Mouse (Mus musculus) left cerebral cortex, postnatal 25 days (tissue): ENCODE measurements around the gene Sptbn2. TPM values are rescaled to one million over a fixed set of nuclear protein-coding genes. Genes with fewer than 3 reads are reported as not detected.

Experiments
- DNase-seq, 2 experiments: peaks; one replicate each; pipeline ENCODE4 v3.0.0; 2022; ENCODE audit warnings: low spot score in 2 of 2, mixed read lengths in 1 of 2
- intact Hi-C: fragments of 180-260 bp; cut with DNase I; formaldehyde crosslinking; loops from one replicate; pipeline ENCODE4 v1.15.1; 2025
- total RNA-seq, 2 experiments: library from RNA; stranded (reverse); gene quantifications; 2 replicates each; pipeline ENCODE4 v1.2.3; 2021

Sptbn2 gene
- total RNA-seq, 2 experiments from 2014 or later = 659 to 669 TPM

GRCm38 (mm10) chr19:4719351-4719764, 8.4 kb downstream of the Sptbn2 start:
- intact Hi-C loops = no loop called here
- no peak for DNase-seq

DNA sequence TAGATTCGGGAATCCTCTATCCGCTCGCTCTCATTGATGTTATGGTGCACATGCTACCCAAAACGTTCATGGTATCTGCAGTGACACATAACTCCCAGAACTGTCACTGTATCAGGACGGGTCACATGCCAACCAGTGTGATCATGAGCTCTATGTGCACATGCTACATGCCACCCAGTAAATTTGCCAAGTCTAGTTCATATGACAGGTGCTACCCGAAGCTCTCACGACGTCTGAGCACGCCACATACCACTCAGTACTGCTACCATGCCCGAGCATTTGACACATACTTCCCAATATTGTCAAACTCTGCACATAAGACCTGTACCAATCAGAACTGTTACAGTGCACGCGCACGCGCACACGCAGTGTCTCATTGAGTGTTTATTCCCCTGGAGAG, 9.1 kb downstream of the Sptbn2 start:
- intact Hi-C loops = no loop called here
- DNase-seq = no peak

- DNase-seq = no peak
- intact Hi-C loops = no loop called here
These were observed 9.8 kb downstream of the Sptbn2 start for GRCm38 (mm10) chr19:4720671-4721244.

DNA sequence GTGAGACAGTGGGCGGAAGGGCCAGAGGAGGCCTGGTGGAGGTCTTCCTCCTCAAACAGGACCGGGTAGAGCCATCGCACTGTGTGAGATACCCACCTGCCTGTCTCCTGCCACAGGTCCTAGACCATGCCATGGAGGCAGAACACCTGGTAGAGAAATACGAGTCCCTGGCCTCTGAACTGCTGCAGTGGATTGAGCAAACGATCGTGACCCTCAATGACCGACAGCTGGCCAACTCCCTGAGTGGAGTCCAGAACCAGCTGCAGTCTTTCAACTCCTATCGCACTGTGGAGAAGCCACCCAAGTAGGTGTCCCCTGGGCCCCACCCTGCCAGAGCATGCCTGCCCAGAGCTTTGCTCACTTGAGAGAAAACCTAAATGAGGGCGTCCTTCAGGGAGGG, 18.2 kb downstream of the Sptbn2 start:
- intact Hi-C loops = no loop called here
- no peak for DNase-seq

DNA sequence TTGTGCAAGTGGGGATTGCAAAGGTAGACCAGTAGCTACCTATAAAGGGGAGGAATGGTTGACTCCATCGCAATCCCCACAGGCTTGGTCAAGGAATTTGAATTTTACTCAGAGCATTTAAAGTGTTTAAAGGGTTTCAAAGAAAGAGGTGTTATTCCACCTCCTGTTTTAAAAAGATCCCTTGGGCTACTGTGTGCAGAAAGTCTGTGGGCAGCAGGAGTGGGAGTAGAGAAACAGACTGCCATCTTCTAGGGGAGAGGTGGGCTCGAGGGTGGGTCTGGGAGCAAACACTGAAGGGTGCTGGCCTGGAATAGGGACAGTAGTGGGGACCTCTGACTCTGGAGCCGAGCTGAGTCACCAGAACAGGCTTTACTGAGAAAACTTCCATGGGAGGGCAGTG, 22.1 kb downstream of the Sptbn2 start:
- DNase-seq = peak in 1 of 2 experiments; percentile 71
- intact Hi-C loops = loop anchor here (5.0 kb wide), 1 partner anchor 86 kb away; no protein-coding TSS in a partner anchor

- intact Hi-C loops = no loop called here
- DNase-seq = no peak
These were observed 26.9 kb downstream of the Sptbn2 start for GRCm38 (mm10) chr19:4737866-4738265.

DNA sequence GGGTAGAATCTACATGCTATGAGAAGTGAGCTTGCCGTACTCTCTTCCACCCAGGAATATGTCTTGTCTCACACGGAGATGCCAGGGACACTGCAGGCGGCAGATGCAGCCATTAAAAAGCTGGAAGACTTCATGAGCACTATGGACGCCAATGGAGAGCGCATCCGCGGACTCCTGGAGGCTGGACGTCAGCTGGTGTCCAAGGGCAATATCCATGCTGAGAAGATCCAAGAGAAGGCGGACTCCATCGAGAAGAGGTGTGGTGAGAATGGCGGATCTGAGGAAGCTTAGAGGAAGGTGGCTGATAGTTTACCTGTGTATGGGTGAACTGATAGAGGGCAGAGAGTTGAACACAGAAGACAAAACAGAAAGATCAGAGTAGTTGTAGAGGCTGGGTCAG, 28.1 kb downstream of the Sptbn2 start:
- no peak for DNase-seq
- intact Hi-C loops = no loop called here

DNA sequence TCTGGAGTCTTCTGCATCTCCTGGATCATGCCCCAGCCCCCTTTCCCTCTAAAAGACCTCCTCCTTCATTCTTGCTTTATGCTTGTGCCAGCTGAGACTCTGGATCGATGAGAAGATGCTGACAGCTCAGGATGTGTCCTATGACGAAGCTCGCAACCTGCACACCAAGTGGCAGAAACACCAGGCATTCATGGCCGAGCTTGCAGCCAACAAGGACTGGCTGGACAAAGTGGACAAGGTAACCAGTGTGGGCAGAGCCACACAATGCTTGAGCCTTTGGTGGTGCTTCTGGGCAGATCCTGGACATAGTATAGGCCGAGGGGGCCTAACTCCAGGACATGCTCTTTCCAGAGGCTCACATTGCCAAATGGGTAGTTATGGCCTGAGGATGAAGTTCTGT, 28.8 kb downstream of the Sptbn2 start:
- intact Hi-C loops = loop anchor here (5.0 kb wide), 1 partner anchor 242 kb away; the partner anchor contains the start of gene 2010003K11Rik
- DNase-seq = no peak

DNA sequence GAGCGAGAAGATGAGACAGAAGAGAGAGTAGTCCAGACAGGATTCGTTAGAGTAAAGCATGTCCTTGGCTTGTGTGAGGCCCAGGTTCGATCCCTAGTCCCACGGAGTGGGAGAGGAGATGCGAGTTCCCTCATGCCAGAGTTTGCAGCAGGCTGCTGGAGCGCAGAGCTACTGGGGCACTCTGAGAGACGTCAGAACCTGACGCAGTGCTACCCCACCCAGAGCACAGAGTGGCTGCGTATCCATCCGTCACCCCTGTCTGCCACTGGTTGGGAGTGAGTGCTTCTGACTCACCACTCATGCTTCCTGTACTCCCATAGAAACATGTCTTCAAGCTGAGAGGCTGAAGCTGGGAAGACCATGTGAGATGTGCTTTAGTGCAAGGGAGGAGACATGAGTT, 30.5 kb downstream of the Sptbn2 start:
- DNase-seq = peak in 1 of 2 experiments; percentile 57
- intact Hi-C loops = loop anchor here (5.0 kb wide), 1 partner anchor 244 kb away; the partner anchor contains the start of gene 2010003K11Rik

DNA sequence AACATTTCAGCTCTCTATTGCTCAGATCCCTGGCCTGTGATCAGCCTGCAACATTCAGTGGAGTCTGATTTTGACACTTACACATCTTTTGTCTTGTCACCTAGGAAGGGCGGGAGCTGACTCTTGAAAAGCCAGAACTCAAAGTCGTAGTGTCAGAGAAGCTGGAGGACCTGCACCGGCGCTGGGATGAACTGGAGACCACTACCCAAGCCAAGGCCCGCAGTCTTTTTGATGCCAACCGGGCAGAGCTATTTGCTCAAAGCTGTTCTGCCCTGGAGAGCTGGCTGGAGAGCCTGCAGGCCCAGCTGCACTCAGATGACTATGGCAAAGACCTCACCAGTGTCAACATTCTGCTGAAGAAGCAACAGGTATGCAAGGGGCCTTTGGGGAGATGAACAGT, 31.3 kb downstream of the Sptbn2 start:
- DNase-seq = no peak
- intact Hi-C loops = loop anchor here (2.0 to 5.0 kb wide), 2 partner anchors 97 to 245 kb away; partner anchors contain the start of gene 2010003K11Rik

DNA sequence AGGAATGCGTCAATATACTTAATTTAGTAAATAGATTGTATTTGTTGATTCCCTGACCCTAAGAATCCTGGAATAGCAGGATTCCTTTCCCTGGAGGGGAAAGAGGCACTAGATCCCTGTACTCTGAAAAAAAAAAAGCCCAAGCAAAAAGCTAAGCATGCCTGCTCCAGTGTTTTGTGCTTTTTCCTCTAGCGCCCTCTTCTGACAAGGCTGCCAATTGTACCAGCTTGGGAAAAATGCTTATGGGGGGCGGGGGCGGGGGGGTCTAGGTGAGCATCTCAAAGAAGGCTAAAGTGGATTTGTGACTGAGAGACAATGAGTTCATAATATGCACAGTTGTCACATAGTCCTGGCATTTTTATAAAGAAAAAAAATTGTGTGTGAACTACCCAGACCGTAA, 32.6 kb downstream of the Sptbn2 start:
- intact Hi-C loops = loop anchor here (1.0 to 5.0 kb wide), 3 partner anchors 99 to 246 kb away; partner anchors contain the start of gene 2010003K11Rik
- DNase-seq = no peak

- DNase-seq = no peak
These were observed 33.1 kb downstream of the Sptbn2 start for GRCm38 (mm10) chr19:4744026-4744425.

GRCm38 (mm10) chr19:4745057-4745456, 34.1 kb downstream of the Sptbn2 start:
- DNase-seq = no peak
- intact Hi-C loops = no loop called here

More at GRCm38 (mm10) chr19:4744026-4744425, 33.1 kb downstream of the Sptbn2 start:
- intact Hi-C loops = loop anchor here (5.0 kb wide), 1 partner anchor 247 kb away; the partner anchor contains the start of gene 2010003K11Rik

DNA sequence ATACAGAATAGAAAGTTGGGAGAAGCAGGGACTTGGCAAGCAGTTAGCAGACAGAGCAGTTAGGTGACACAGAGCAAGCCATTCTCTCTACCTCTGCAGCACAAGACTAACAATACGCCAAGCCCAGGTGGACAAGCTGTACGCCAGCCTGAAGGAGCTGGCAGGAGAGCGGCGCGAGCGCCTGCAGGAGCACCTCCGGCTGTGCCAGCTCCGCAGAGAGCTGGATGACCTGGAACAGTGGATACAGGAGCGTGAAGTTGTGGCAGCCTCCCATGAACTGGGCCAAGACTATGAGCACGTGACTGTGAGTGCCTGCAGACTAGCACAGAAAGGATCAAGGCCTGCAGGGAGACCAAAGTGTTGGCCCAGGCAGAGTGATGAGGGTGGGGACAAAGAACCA, 34.7 kb downstream of the Sptbn2 start:
- intact Hi-C loops = no loop called here
- DNase-seq = no peak

DNA sequence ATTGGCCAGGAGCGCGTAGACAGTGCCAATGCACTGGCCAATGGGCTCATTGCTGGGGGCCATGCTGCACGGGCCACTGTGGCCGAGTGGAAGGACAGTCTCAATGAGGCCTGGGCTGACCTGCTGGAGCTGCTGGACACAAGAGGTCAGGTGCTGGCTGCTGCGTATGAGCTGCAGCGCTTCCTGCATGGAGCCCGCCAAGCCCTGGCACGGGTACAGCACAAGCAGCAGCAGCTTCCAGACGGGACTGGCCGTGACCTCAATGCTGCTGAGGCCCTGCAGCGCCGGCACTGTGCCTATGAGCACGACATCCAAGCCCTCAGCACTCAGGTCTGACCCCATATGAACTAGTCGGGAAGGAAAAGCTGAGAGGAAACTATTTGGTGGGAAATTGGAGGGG, 35.6 kb downstream of the Sptbn2 start:
- DNase-seq = no peak
- intact Hi-C loops = no loop called here

GRCm38 (mm10) chr19:4747631-4748312, 36.8 kb downstream of the Sptbn2 start:
- DNase-seq = no peak
- intact Hi-C loops = no loop called here

- intact Hi-C loops = no loop called here
These were observed 37.5 kb downstream of the Sptbn2 start for GRCm38 (mm10) chr19:4748493-4748892.

DNA sequence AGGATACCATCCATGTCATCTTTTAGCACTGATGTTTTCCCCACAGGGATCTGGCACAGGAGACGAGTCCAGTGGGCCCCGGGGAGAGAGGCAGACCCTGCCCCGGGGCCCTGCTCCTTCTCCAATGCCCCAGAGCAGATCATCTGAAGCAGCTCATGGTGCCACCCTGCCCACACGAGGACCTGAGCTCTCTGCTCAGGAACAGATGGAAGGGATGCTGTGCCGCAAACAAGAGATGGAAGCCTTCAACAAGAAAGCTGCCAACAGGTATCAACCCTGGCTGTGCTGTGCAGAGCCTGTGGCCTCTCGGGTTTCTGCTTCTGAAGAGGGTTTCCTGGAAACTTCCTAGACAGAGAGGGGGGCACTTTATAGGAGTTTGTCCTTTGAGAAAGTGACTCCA, 39.0 kb downstream of the Sptbn2 start:
- intact Hi-C loops = no loop called here
- no peak for DNase-seq

More at GRCm38 (mm10) chr19:4748493-4748892, 37.5 kb downstream of the Sptbn2 start:
- DNase-seq = no peak

GRCm38 (mm10) chr19:4755565-4756192, 44.7 kb downstream of the Sptbn2 start:
- intact Hi-C loops = loop anchor here (1.0 to 2.0 kb wide), 3 partner anchors 56 to 151 kb away; partner anchors contain the start of genes Bbs1, Gm21992 and Rbm14
- DNase-seq = peak; percentile 87 to 94

GRCm38 (mm10) chr19:4756193-4756911, 45.4 kb downstream of the Sptbn2 start, which contains the start of gene Rbm4b:
TSS of gene Rbm4b (plus strand) at chr19:4756497.
- intact Hi-C loops = loop anchor here (1.0 to 2.0 kb wide), 3 partner anchors 55 to 150 kb away; partner anchors contain the start of genes Bbs1, Gm21992 and Rbm14
- peak; percentile 97 for DNase-seq
